Mouse (Mus musculus): ENCODE measurements around the gene Lhx8.

The Lhx8 gene

DNA sequence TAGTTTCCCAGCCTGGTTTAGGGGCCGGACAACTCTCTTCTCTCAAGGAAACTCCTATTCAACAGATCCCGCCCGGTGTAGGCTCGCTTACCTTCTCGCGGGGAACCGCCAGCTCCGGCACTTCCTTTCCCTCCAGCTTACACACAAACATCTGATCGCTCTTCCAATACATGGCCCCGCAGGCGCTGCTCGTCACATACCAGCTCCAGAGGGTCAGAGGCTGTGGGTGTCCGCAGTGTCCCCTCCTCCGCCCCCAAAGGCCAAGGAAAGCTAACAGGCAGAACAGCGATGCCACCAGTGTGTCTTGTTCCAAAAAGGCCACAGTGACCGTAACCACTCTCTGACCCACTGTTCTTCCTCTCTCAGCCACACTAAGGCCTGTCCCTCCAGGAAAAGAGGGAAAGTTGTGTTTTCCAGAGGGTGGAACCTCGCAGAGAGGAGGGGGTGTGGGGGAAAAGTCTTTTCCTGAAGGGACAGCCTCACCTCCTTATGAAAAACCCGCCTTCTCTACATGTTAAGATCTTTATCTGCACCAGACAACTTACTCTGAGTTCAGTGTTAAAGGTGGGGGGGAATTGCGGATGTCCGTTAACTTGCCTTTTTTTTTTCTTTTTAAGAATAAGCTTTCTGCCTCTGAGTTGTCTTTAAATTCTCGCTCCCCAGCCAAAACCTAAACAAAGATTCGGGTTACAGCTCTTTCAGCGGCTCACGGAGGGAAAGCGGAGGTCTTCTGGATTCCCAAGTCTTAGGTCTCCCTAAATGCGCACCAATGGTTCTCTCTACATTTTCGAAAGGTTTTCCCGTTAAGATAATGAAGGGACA lies at the start of gene Lhx8:
Gene Lhx8 (minus strand): TSS at position 479 of the 822 bp plus-strand sequence.
- no peak for DNase-seq (ENCODE audit: low spot score)

GRCm38 (mm10) chr3:154373536-154373935 lies 43.1 kb upstream of the Lhx8 start:
- DNase-seq (ENCODE audit: low spot score): no peak

- DNase-seq (ENCODE audit: low spot score): no peak
Measured at GRCm38 (mm10) chr3:154372688-154373087, 42.2 kb upstream of the Lhx8 start.

- no peak for DNase-seq (ENCODE audit: low spot score)
Measured at GRCm38 (mm10) chr3:154367327-154367726, 36.9 kb upstream of the Lhx8 start.

- no peak for DNase-seq (ENCODE audit: low spot score)
Measured at GRCm38 (mm10) chr3:154364604-154365209, 34.2 kb upstream of the Lhx8 start.

DNA sequence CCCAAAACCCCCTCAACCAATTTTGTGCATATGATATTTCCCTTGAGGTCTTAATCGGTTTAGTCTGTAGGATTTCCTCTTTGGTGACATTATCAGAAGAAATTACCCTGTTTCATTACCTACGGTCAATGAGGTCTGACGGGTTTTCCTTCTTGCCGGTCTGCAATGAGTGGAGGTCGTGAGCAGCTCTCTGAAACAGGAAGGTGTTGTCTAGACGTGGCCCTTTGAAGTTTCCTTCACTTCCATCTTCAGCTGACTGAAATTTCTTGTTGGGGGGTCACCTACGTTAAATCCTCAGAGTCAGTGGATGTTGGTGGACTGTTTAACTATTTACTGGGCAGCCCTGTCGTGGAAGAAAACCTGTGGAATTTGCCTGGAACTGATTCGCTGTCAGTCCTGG lies 33.0 kb upstream of the Lhx8 start:
- no peak for DNase-seq (ENCODE audit: low spot score)

DNA sequence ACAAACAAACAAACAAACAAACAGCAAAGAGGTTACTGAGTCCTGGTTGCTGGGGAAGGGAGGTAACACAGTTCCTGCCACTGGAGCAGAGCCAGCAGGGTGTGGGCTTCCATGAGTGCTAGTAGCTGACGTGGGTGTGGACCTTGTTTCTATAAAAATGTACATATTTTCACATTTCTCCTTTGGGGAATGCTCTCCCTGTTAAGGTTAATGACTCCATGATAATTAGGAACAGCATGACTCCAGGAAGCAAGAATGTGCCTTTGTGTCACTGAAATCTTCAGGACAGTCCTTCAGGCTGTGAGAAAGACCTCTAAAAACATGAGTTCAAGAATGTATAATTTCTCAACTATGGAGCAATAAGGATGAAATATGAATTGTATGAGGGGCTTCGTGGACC lies 28.8 kb upstream of the Lhx8 start:
- DNase-seq (ENCODE audit: low spot score): no peak

DNA sequence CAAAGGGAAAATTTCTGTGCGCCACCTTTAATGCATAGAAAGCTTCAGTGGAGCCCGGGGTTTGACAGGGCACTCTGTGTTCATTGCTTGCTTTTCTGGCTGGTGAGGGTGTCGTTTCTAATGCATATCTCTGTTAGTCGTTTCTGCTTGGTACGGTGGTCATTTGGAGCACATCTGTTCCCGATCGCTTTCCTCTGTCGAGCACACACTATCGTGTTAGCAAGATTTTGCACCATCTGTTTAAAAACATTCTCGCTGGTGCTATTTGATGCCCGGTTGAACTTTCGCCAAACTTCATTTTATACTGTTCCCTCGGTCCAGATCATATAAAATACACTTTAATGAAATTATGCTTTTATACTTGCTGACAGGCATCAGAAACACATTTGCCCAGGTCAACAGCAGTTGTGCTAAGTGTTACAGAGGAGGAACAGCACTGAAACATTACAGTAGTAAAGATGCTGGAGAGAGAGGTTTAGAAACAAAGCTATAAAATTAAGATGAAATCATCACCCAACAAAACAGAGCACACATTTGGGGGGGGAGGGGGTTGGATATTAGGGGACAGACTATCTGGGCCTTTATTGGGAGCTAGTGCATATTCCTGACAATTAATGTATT lies 9.9 kb upstream of the Lhx8 start:
- no peak for DNase-seq (ENCODE audit: low spot score)

DNA sequence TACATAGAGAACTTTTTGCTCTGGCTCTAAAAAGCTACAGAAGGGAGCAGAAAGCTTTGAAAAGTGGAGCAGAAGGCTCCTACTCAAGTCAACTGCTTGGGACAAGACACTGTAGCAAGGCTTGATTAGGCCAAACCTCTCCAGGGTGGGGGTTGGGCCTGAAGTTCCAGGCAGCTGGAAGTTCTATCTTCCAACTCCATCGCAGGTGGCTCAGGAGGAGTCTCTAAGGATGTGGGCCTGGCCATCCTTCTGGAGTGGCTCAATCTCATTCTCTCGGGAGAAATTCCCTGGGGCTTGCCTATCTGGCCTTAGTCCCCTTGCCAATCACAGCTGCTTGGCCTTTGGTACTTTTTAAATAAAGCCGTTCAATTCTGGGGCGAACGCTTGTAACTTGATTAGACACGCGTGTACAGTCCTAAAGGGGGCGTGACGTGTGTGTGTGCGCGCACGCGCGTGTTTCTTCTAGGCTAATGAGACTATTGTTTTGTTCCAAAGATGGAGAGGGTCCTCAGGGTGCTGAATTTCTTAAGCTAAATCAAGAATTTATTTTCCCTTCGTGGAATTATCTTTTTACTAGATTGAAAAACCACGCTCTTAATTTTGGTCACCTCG lies 9.3 kb upstream of the Lhx8 start:
- DNase-seq (ENCODE audit: low spot score): no peak

DNA sequence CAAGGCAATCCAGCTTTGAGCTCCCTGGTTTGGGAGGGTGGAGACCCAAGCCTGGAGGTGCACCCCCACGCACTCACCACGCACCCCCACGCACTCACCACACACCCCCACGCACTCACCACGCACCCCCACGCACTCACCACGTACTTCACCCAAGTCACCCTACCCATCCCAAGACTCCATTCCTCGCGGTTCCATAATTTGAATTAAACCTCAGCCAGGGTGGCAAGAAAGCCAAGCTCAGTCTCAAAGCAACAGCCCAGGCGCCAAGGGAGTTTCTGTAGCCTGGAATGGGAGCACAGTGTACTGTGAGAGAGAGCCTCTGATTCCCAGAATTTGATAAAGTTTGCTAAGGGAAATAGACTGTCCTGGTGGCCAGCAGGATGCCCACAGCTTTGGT lies 4.3 kb upstream of the Lhx8 start:
- DNase-seq (ENCODE audit: low spot score): no peak

DNA sequence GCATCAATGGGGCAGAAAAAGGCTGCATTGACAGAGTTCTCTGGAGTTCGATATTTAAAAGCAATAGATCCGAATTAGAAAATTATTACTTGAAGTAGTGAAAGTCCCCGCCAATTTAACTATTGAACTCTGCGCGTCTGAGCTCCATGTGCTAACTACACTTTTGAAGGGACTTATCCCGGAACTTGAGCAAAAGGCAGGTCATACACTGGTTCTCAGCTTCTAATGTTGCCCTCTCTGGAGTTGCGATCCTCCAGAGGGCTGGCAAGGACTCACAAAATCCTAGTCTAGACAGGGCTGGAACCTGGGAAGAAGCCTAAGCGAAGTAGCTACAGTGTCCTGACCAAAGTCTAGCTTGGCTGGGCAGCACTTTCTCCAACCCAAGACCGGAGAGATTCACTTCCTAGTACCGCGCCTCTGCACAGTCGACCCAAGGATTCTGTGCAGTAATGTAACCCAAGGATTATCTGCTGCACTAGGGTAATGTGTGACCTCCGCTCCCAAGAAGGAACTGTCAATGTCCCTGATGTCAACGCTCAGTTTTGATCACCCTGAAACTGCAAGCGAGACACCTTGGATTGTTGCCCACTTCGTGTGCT lies 3.0 kb upstream of the Lhx8 start:
- DNase-seq (ENCODE audit: low spot score): no peak

DNA sequence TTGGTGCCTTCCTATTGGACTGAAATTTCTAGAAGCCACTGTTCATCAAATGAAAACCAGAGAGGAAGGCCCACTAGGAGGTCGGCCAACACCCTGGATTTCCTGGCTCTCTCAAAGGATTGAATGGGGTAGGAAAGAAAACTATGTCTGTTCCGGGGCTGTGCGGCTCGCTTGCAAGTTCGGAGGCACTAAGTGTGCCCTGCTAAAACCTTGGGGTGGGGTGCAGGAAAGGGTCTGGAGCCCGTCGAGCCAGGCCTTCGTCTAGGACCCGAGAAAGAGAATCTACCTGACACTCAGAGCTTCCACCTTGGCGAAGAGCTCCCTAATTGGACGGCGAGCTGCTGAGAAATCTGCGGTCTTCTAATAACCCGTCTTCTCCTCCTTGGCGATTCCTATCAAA lies 2.5 kb upstream of the Lhx8 start:
- DNase-seq (ENCODE audit: low spot score): no peak

DNA sequence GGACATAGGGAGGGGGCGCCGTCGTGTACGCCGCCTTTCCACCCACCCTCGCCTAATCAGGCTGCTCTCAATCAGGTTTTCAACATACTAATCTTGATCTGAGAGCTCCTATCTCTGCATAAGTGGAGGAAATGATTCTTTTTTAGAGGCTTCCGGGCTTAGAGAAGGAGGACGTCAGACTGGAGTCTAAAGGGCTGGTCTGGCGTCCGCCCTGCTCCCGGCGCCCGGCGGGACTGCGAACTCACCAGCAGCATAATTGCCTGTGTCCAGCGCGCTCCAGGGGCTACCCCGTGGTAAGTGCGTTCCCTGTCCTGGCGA lies 1.7 kb upstream of the Lhx8 start:
- no peak for DNase-seq (ENCODE audit: low spot score)

DNA sequence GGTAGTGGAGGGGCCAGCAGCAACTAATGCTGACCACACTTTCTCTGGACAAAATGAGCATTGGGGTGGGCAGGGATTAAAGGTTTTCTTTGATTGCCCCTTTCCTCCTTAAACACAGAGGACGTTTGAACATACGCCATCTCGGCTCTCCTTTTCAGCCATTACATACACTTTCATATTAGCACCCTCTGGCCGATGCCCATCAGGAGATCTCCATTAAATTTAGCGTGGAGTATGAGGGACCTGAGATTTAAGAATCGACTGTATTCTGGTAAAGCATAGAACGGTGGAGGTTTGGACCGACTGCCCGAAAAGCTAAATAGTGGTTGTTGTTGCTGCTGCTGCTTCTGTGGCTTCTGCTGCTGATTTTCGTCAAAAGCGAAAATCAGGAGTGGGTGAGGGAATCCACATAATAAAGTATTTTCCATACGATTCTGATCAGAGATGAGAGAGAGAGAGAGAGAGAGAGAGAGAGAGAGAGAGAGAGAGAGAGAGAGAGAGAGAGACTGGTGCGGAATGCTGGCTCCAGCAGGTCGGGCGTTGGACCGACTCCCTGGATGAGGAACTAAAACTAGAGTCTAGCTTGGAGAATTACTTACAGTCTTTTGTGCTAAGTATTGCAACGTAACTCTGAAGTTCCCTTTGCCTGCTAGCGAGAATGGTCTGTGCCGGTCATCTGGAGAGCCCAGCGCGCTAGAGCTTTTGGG lies 1.2 kb upstream of the Lhx8 start:
- DNase-seq (ENCODE audit: low spot score): no peak

DNA sequence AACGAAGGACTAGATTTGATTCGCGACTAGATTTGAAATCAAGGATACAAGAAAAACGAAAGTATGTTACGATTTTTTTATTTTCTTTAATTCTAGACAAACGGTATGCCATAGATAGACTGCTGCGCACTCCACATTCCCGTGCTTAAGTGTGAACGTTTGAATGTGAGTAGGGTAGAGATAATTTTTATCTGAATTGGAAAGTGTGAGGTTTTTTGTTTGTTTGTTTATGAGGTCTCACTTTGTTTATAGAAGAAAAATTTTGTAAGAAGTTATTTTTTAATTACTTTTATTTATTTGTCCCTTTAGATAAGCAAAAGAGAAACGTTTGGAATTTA lies 513 bp upstream of the Lhx8 start:
- DNase-seq (ENCODE audit: low spot score): no peak

- no peak for DNase-seq (ENCODE audit: low spot score)
Measured at GRCm38 (mm10) chr3:154329323-154330180, 907 bp downstream of the Lhx8 start.

GRCm38 (mm10) chr3:154328721-154329322 lies 1.6 kb downstream of the Lhx8 start:
- DNase-seq (ENCODE audit: low spot score): no peak

- no peak for DNase-seq (ENCODE audit: low spot score)
Measured at GRCm38 (mm10) chr3:154327883-154328720, 2.4 kb downstream of the Lhx8 start.

- DNase-seq (ENCODE audit: low spot score): no peak
Measured at GRCm38 (mm10) chr3:154327110-154327882, 3.2 kb downstream of the Lhx8 start.
